Mouse (Mus musculus) limb, embryonic 14.5 days (tissue): ENCODE results near the gene Commd6. TPM values are rescaled to one million over a fixed set of nuclear protein-coding genes. Genes with fewer than 3 reads are reported as not detected.

Experiments
- ATAC-seq: fragments of 200-750 bp; cut with Nextera tagmentation; 2 replicates; pipeline ENCODE4 v1.8.0; 2017; ENCODE audit warnings: low read depth, moderate number of reproducible peaks, moderate TSS enrichment; ENCODE audit not compliant: low FRiP score
- DNase-seq: peaks from one replicate; pipeline ENCODE4 v3.0.0-alpha.2; 2015; ENCODE audit warnings: low spot score
- H3K27ac ChIP-seq: fragments of 300-500 bp; sonication (generic); replicated peaks from 2 replicates; pipeline ENCODE4 v1.5.1; 2014; ENCODE audit warnings: low read depth, mild to moderate bottlenecking, low read length, moderate library complexity, mixed read lengths
- H3K27me3 ChIP-seq: fragments of 300-500 bp; sonication (generic); 2 replicates; pipeline ENCODE4 v1.6.1; 2014; ENCODE audit warnings: low read length, mixed read lengths; ENCODE audit not compliant: control insufficient read depth, insufficient read depth
- H3K36me3 ChIP-seq: fragments of 300-500 bp; sonication (generic); 2 replicates; pipeline ENCODE4 v1.6.1; 2014; ENCODE audit warnings: mild to moderate bottlenecking, low read length, moderate library complexity, mixed read lengths; ENCODE audit not compliant: control insufficient read depth, insufficient read depth
- H3K4me1 ChIP-seq: fragments of 300-500 bp; sonication (generic); 2 replicates; pipeline ENCODE4 v1.6.1; 2014; ENCODE audit warnings: antibody characterized with exemption, low read length, mixed read lengths; ENCODE audit not compliant: control insufficient read depth, insufficient read depth
- H3K4me2 ChIP-seq: fragments of 300-500 bp; sonication (generic); replicated peaks from 2 replicates; pipeline ENCODE4 v1.6.1; 2014; ENCODE audit warnings: low read depth, mild to moderate bottlenecking, low read length, moderate library complexity; ENCODE audit not compliant: severe bottlenecking
- H3K4me3 ChIP-seq: fragments of 300-500 bp; sonication (generic); replicated peaks from 2 replicates; pipeline ENCODE4 v1.5.1; 2014; ENCODE audit warnings: low read length
- H3K9ac ChIP-seq: fragments of 300-500 bp; sonication (generic); 2 replicates; pipeline ENCODE4 v1.6.1; 2014; ENCODE audit warnings: mild to moderate bottlenecking, low read depth, low read length, moderate library complexity; ENCODE audit not compliant: severe bottlenecking
- H3K9me3 ChIP-seq: fragments of 300-500 bp; sonication (generic); 2 replicates; pipeline ENCODE4 v1.6.1; 2016; ENCODE audit warnings: low read length; ENCODE audit not compliant: control insufficient read depth
- POLR2A ChIP-seq: fragments of 200-500 bp; IDR thresholded peaks from 2 replicates; pipeline ENCODE4 v1.8.0; 2012; ENCODE audit warnings: inconsistent platforms, mild to moderate bottlenecking, moderate library complexity, borderline replicate concordance; ENCODE audit not compliant: insufficient read depth, insufficient read length; ENCODE audit errors: extremely low read depth
- WGBS: fragments of 180-500 bp; shearing (Covaris S2); extraction: QIAGEN DNeasy Blood & Tissue Kit; methylation state at CpG from one replicate; pipeline ENCODE4 v1.1.7; 2014; 5-methylcytosine and 5-hydroxymethylcytosine counted together
- polyA plus RNA-seq, 2 experiments: library from polyadenylated mRNA; depleted of rRNA in 1 of 2; stranded (reverse) in 1 of 2; unstranded in 1 of 2; fragments of >200 nt; fragmentation: Nextera tagmentation in 1 of 2; extraction: Ambion mirVana in 1 of 2; gene quantifications; 2 replicates each; pipeline versions ENCODE4 v1.2.1 to v1.2.3; 2012 to 2014

Commd6 gene
- polyA plus RNA-seq, 2 experiments: 40.9 to 76.5 TPM

- no peak for TF ChIP-seq POLR2A
- WGBS: 92% methylated on average over 1 of the region's 1 CpGs
Observed at GRCm38 (mm10) chr14:101635765-101636164, 4.7 kb downstream of the Commd6 start.

DNA sequence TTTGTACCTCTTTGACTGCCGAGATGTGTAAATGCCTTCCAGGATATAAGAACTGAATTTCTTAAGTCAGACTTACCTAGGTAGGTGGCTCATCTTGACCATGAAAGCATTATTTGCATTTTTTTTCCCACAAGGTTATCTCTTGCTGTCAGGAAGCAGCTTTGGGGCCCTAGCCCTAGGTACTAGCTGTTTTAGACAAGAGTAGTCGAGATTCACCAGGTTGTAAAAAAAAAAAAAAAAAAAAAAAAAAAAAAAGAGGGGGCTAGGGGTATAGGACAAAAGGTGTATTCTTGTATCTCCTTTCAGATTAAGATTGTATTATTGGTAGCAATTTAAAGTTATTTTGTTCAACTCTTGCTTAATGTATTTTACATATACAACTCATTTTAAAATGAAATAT lies 9.9 kb downstream of the Commd6 start:
- WGBS: 79% methylated on average over 2 of the region's 2 CpGs
- DNase-seq: no peak
- Histone ChIP-seq H3K27ac (no peak overlapping the region), H3K4me3 (no peak overlapping the region), H3K4me2 (no peak overlapping the region), H3K9ac (no peak overlapping the region), H3K9me3 (no peaks in the 10 kb centered on the region), H3K4me1 (no peaks in the 10 kb centered on the region), H3K27me3 (no peaks in the 10 kb centered on the region), H3K36me3 (peaks cover 22% of the 10 kb centered on the region)
- no peak for TF ChIP-seq POLR2A
- no peak for ATAC-seq

More at GRCm38 (mm10) chr14:101635765-101636164, 4.7 kb downstream of the Commd6 start:
- Histone ChIP-seq H3K4me3 (no peak overlapping the region), H3K9ac (no peak overlapping the region), H3K4me2 (no peak overlapping the region), H3K9me3 (no peaks in the 10 kb centered on the region), H3K27me3 (no peaks in the 10 kb centered on the region), H3K36me3 (peaks cover 23% of the 10 kb centered on the region), H3K4me1 (peaks cover 3% of the 10 kb centered on the region), H3K27ac (no peak overlapping the region)
- DNase-seq (no peak), ATAC-seq (no peak)

DNA sequence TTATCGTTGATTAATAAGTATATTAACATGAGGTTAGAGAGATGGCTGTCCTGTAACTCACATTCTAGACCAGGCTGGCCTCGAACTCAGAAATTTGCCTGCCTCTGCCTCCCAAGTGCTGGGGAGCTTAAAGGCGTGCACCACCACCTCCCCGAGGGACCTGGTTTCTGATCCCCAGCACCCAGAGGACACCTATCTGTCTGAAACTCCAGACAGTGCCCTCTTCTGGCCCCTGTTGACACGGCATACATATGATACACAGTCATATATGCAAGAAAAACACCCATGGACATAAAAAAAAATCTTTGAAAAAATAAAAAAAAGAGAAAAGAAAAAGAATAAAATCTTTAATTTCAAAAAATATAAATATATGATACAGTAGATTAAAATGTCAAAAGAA lies 22.8 kb downstream of the Commd6 start:
- Histone ChIP-seq H3K9me3 (no peaks in the 10 kb centered on the region), H3K27ac (no peak overlapping the region), H3K27me3 (no peaks in the 10 kb centered on the region), H3K9ac (no peak overlapping the region), H3K4me1 (no peaks in the 10 kb centered on the region), H3K4me2 (no peak overlapping the region), H3K36me3 (no peaks in the 10 kb centered on the region), H3K4me3 (no peak overlapping the region)
- no peak for TF ChIP-seq POLR2A
- 89% methylated on average over 5 of the region's 5 CpGs for WGBS
- DNase-seq (no peak), ATAC-seq (no peak)

- 71% methylated on average over 9 of the region's 9 CpGs for WGBS
Observed at GRCm38 (mm10) chr14:101616178-101616577, 24.3 kb downstream of the Commd6 start.

GRCm38 (mm10) chr14:101613206-101613605 lies 27.3 kb downstream of the Commd6 start:
- Histone ChIP-seq H3K4me1 (no peaks in the 10 kb centered on the region), H3K4me3 (no peak overlapping the region), H3K4me2 (no peak overlapping the region), H3K9ac (no peak overlapping the region), H3K27ac (no peak overlapping the region), H3K36me3 (no peaks in the 10 kb centered on the region), H3K9me3 (no peaks in the 10 kb centered on the region), H3K27me3 (no peaks in the 10 kb centered on the region)
- WGBS: 56% methylated on average over 1 of the region's 1 CpGs
- DNase-seq (no peak), ATAC-seq (no peak)
- TF ChIP-seq POLR2A: no peak

More at GRCm38 (mm10) chr14:101616178-101616577, 24.3 kb downstream of the Commd6 start:
- TF ChIP-seq POLR2A: no peak
- no peaks in the 10 kb centered on the region for H3K9me3 ChIP-seq
- H3K27me3 ChIP-seq: no peaks in the 10 kb centered on the region
- no peak overlapping the region for H3K9ac ChIP-seq
- H3K4me2 ChIP-seq: no peak overlapping the region
- DNase-seq (no peak), ATAC-seq (no peak)
- H3K4me3 ChIP-seq: no peak overlapping the region
- no peak overlapping the region for H3K27ac ChIP-seq
- no peaks in the 10 kb centered on the region for H3K36me3 ChIP-seq
- H3K4me1 ChIP-seq: no peaks in the 10 kb centered on the region

DNA sequence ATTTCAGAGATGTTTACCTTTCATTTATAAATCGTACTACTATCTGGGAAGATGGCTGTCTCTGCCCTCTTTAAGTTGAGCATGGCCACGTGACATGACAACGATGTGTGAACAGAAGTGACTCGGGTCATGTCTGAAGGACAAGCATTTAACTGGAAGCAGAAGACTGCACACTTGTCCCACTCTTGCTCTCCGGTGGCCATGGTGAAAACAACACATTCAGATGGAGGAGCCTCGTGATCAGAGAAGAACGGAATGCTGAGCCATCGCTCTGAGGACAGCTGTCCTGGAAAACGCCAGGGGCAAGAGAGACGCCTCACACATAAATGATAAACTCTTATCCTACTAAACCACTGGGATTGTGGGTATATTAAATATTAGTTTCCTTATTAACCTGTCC lies 29.8 kb downstream of the Commd6 start:
- no peak for TF ChIP-seq POLR2A
- H3K4me3 ChIP-seq: no peak overlapping the region
- H3K27me3 ChIP-seq: no peaks in the 10 kb centered on the region
- 79% methylated on average over 10 of the region's 10 CpGs for WGBS
- DNase-seq (no peak), ATAC-seq (no peak)
- H3K9ac ChIP-seq: no peak overlapping the region
- H3K4me2 ChIP-seq: no peak overlapping the region
- H3K9me3 ChIP-seq: no peaks in the 10 kb centered on the region
- no peak overlapping the region for H3K27ac ChIP-seq
- H3K4me1 ChIP-seq: peaks cover 5% of the 10 kb centered on the region; the same call in 1 of the 2 replicates
- no peaks in the 10 kb centered on the region for H3K36me3 ChIP-seq
